Mouse (Mus musculus): ENCODE results near the gene Itgb3bp.

DNA sequence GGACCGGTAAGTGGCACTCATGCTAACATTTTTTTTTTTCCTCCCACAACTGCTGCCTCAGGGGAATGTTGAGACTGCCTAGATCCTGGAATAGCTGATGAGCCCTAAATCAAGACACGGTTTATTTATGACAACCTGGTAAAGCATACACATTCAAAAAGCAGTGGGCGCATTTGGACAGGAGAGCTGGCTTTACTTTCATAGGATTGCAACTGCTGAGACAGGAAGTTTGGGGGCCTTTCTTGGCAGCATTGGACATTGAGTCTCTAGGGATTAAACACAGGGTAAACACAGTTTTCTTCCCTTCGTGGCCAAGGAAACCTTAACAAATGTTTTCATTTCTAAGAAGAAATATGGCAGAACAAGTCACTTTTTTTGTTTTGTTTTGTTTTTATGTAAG lies 40.5 kb upstream of the Itgb3bp start:
- TF ChIP-seq TCF12 (IDR thresholded peaks at IDR 0.05; ENCODE audit: insufficient read depth, poor library complexity, severe bottlenecking), result no peak
- no peak for TF ChIP-seq E2F4 (IDR thresholded peaks at IDR 0.05; ENCODE audit: insufficient read depth)
- TF ChIP-seq MYOG (IDR thresholded peaks at IDR 0.05; ENCODE audit: control insufficient read depth in 1 of 3, insufficient read depth in 1 of 3, insufficient read length in 2 of 3, low read depth in 2 of 3), result no peak
- TF ChIP-seq SRF (IDR thresholded peaks at IDR 0.05; ENCODE audit: control insufficient read depth, insufficient read length, low read depth), result no peak
- no peak for TF ChIP-seq POLR2A (IDR thresholded peaks at IDR 0.05; ENCODE audit: insufficient read length, low read depth)
- TF ChIP-seq MYOD1 (IDR thresholded peaks at IDR 0.05; ENCODE audit: control insufficient read depth in 1 of 3, insufficient read length in 2 of 3, low read depth in 2 of 3), result no peak
- TF ChIP-seq USF1 (IDR thresholded peaks at IDR 0.05; ENCODE audit: low read depth), result no peak
- no peak for TF ChIP-seq POLR2AphosphoS2 (IDR thresholded peaks at IDR 0.05; ENCODE audit: insufficient read length, low read depth)
- no peak for TF ChIP-seq TCF3 (IDR thresholded peaks at IDR 0.05; ENCODE audit: insufficient read length, low read depth)
- no peak for TF ChIP-seq MAX (IDR thresholded peaks at IDR 0.05; ENCODE audit: low read depth)
- no peak for TF ChIP-seq CEBPB (IDR thresholded peaks at IDR 0.05; ENCODE audit: insufficient read depth, poor library complexity, severe bottlenecking)

All from myocyte (in vitro differentiated cells).